Mouse (Mus musculus) MEL (cell line): ENCODE measurements around the gene Wdr90.

Experiments
- BHLHE40 ChIP-seq: IDR thresholded peaks from 2 replicates; pipeline ENCODE4 v1.6.1; 2012; ENCODE audit warnings: low read depth, mild to moderate bottlenecking, inconsistent platforms, low read length, improper control_type of control experiment, borderline replicate concordance
- CHD1 ChIP-seq: IDR thresholded peaks from 2 replicates; pipeline ENCODE4 v1.6.1; 2012; ENCODE audit warnings: low read depth, mild to moderate bottlenecking, inconsistent platforms, low read length, improper control_type of control experiment
- CTCF ChIP-seq, 3 experiments: IDR thresholded peaks in 2 of 3; conservative IDR thresholded peaks in 1 of 3; 2 replicates each; pipeline ENCODE4 v1.5.1; 2011 to 2012; ENCODE audit warnings: low read length in 3 of 3, low read depth in 2 of 3, mild to moderate bottlenecking in 2 of 3, improper control_type of control experiment in 1 of 3, inconsistent platforms in 1 of 3, mixed read lengths in 1 of 3, moderate library complexity in 1 of 3; ENCODE audit not compliant: control insufficient read depth in 1 of 3, insufficient read depth in 1 of 3, poor library complexity in 1 of 3, severe bottlenecking in 1 of 3
- E2F4 ChIP-seq: IDR thresholded peaks from 2 replicates; pipeline ENCODE4 v1.6.1; 2011; ENCODE audit warnings: low read depth, low read length, improper control_type of control experiment, borderline replicate concordance
- ELF1 ChIP-seq: IDR thresholded peaks from 2 replicates; pipeline ENCODE4 v1.6.1; 2014; ENCODE audit warnings: low read depth, mild to moderate bottlenecking, inconsistent platforms, low read length, improper control_type of control experiment, moderate library complexity
- EP300 ChIP-seq, 2 experiments: IDR thresholded peaks; 2 replicates each; pipeline ENCODE4 v1.6.1; 2011; ENCODE audit warnings: improper control_type of control experiment in 2 of 2, low read length in 2 of 2, low read depth in 1 of 2, mild to moderate bottlenecking in 1 of 2
- GABPA ChIP-seq: IDR thresholded peaks from 2 replicates; pipeline ENCODE4 v1.6.1; 2012; ENCODE audit warnings: low read depth, mild to moderate bottlenecking, inconsistent platforms, low read length, improper control_type of control experiment, moderate library complexity
- HCFC1 ChIP-seq: IDR thresholded peaks from 2 replicates; pipeline ENCODE4 v1.6.1; 2012; ENCODE audit warnings: low read depth, mild to moderate bottlenecking, inconsistent platforms, low read length, improper control_type of control experiment, moderate library complexity
- MAX ChIP-seq: IDR thresholded peaks from 2 replicates; pipeline ENCODE4 v1.6.1; 2011; ENCODE audit warnings: low read length, improper control_type of control experiment
- POLR2A ChIP-seq, 2 experiments: IDR thresholded peaks; 2 replicates each; pipeline ENCODE4 v1.6.1; 2011 to 2012; ENCODE audit warnings: low read length in 2 of 2, mild to moderate bottlenecking in 2 of 2, control low read depth in 1 of 2, improper control_type of control experiment in 1 of 2, low read depth in 1 of 2, moderate library complexity in 1 of 2; ENCODE audit not compliant: control insufficient read depth in 1 of 2, insufficient read depth in 1 of 2, poor library complexity in 1 of 2
- TAL1 ChIP-seq: IDR thresholded peaks from 2 replicates; pipeline ENCODE4 v1.6.1; 2012; ENCODE audit warnings: mild to moderate bottlenecking, inconsistent platforms, low read length, moderate library complexity, mixed read lengths
- TBP ChIP-seq: IDR thresholded peaks from 2 replicates; pipeline ENCODE4 v1.8.0; 2011; ENCODE audit warnings: low read depth, low read length, improper control_type of control experiment
- ZC3H11A ChIP-seq: IDR thresholded peaks from 2 replicates; pipeline ENCODE4 v1.6.1; 2012; ENCODE audit warnings: low read depth, mild to moderate bottlenecking, inconsistent platforms, low read length, improper control_type of control experiment
- ZNF384 ChIP-seq: IDR thresholded peaks from 2 replicates; pipeline ENCODE4 v1.6.1; 2012; ENCODE audit warnings: low read depth, mild to moderate bottlenecking, inconsistent platforms, low read length, improper control_type of control experiment

- TF ChIP-seq CTCF (IDR thresholded peaks at IDR 0.05 in 2 of 3, conservative IDR thresholded peaks at IDR 0.05 in 1 of 3; ENCODE audit: control insufficient read depth in 1 of 3, insufficient read depth in 1 of 3, low read depth in 2 of 3, low read length in 3 of 3, poor library complexity in 1 of 3, severe bottlenecking in 1 of 3), result no peak
- TF ChIP-seq TBP, result no peak
- TF ChIP-seq POLR2A (IDR thresholded peaks at IDR 0.05; ENCODE audit: control insufficient read depth in 1 of 2, insufficient read depth in 1 of 2, low read depth in 1 of 2, low read length in 2 of 2, poor library complexity in 1 of 2), result no peak
- TF ChIP-seq ZC3H11A, result no peak
- no peak for TF ChIP-seq ZNF384
- no peak for TF ChIP-seq CHD1
- no peak for TF ChIP-seq BHLHE40
- no peak for TF ChIP-seq GABPA
- TF ChIP-seq HCFC1, result no peak
- no peak for TF ChIP-seq ELF1
- TF ChIP-seq TAL1, result no peak
- no peak for TF ChIP-seq E2F4
- TF ChIP-seq EP300 (IDR thresholded peaks at IDR 0.05; ENCODE audit: low read depth in 1 of 2, low read length in 2 of 2), result no peak
- no peak for TF ChIP-seq MAX
These were observed 65.7 kb downstream of the Wdr90 start, which contains the start of gene AC134908.4 for GRCm38 (mm10) chr17:25795609-25796092.
